29 mouse cellular contexts compared by ENCODE assay signal in the genomic region with DNA sequence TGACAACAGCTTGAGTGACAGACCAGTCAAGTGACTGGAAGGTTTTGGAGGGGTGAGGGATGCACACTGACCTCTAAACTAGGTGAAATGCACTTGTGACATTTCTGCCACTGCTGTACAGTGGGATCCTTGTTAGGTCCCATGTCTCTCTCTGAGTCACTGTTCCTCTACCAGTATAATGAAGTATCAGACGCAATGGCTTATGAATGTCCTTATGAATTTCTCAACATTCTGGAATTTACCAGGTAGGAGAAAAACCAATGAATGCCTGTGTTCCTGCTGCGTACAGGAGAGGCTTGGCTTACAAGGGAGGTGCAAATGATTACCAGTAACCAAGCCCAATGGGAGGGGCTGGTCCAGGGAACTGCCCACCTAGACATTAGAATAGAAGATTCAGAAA.
"Had no signal": no experiment of that assay in that cellular context is flagged by ENCODE, and none has a peak within 500 bp of the region (broad histone marks: within the 10 kb centered on the region; RNA-seq: fewer than 3 reads in every experiment).

No protein-coding gene starts in this region.

- ATAC-seq: forebrain, embryonic 13.5 days; forebrain, embryonic 14.5 days; forebrain, embryonic 15.5 days; forebrain, embryonic 16.5 days; forebrain, postnatal 0 days had no signal

- H3K9me3 ChIP-seq: embryonic facial prominence, embryonic 10.5 days; embryonic facial prominence, embryonic 12.5 days; embryonic facial prominence, embryonic 13.5 days; embryonic facial prominence, embryonic 15.5 days; forebrain, embryonic 10.5 days; forebrain, embryonic 12.5 days; forebrain, embryonic 13.5 days; forebrain, embryonic 15.5 days had no signal

- H3K27ac ChIP-seq: embryonic facial prominence, embryonic 10.5 days; embryonic facial prominence, embryonic 12.5 days; embryonic facial prominence, embryonic 13.5 days; embryonic facial prominence, embryonic 15.5 days; forebrain, embryonic 10.5 days; forebrain, embryonic 12.5 days; forebrain, embryonic 13.5 days; forebrain, embryonic 15.5 days; gastrocnemius, adult 2 months; heart, adult 2 months had no signal

- H3K4me3 ChIP-seq: embryonic facial prominence, embryonic 10.5 days; embryonic facial prominence, embryonic 12.5 days; embryonic facial prominence, embryonic 13.5 days; embryonic facial prominence, embryonic 15.5 days; erythroblast, embryonic 14.5 days; forebrain, embryonic 10.5 days; forebrain, embryonic 12.5 days; forebrain, embryonic 13.5 days; forebrain, embryonic 15.5 days; gastrocnemius, adult 2 months; heart, adult 2 months had no signal

- DNase-seq: cerebellum, adult 2 months; cerebellum, adult 8-10 months; cerebellum, adult 9-10 months; cerebellum, adult 9-11 months; cerebellum, postnatal 10 days; cerebellum, postnatal 14 days; cerebellum, postnatal 25 days; cerebellum, postnatal 36 days; embryo, embryonic 11 days; forebrain, postnatal 0 days; gastrocnemius, adult 2 months; gastrocnemius, postnatal 10 days; gastrocnemius, postnatal 14 days; gastrocnemius, postnatal 25 days; gastrocnemius, postnatal 36 days; heart, adult 11 months; heart, adult 18-20 months; heart, adult 2 months had no signal

- H3K4me1 ChIP-seq: embryonic facial prominence, embryonic 10.5 days; embryonic facial prominence, embryonic 12.5 days; embryonic facial prominence, embryonic 13.5 days; embryonic facial prominence, embryonic 15.5 days; forebrain, embryonic 10.5 days; forebrain, embryonic 12.5 days; forebrain, embryonic 13.5 days; forebrain, embryonic 15.5 days had no signal

- H3K36me3 ChIP-seq: embryonic facial prominence, embryonic 10.5 days; embryonic facial prominence, embryonic 12.5 days; embryonic facial prominence, embryonic 13.5 days; embryonic facial prominence, embryonic 15.5 days; forebrain, embryonic 10.5 days; forebrain, embryonic 12.5 days; forebrain, embryonic 15.5 days had no signal

- H3K9ac ChIP-seq: embryonic facial prominence, embryonic 12.5 days; embryonic facial prominence, embryonic 13.5 days; embryonic facial prominence, embryonic 15.5 days; forebrain, embryonic 12.5 days; forebrain, embryonic 13.5 days; forebrain, embryonic 15.5 days; forebrain, postnatal 0 days had no signal

- H3K4me2 ChIP-seq: embryonic facial prominence, embryonic 12.5 days; embryonic facial prominence, embryonic 13.5 days; embryonic facial prominence, embryonic 15.5 days; forebrain, embryonic 12.5 days; forebrain, embryonic 13.5 days; forebrain, embryonic 15.5 days had no signal
